Mouse (Mus musculus) C2C12 (cell line): Measurements from ENCODE around the gene Mef2c.

Experiments used
- CEBPB ChIP-seq: IDR thresholded peaks from one replicate; pipeline ENCODE4 v1.6.1; 2011; ENCODE audit warnings: low read depth, mild to moderate bottlenecking, control low read depth, moderate library complexity
- CTCF ChIP-seq: IDR thresholded peaks from one replicate; pipeline ENCODE4 v1.5.1; 2011; ENCODE audit not compliant: control insufficient read depth, insufficient read depth, insufficient read length
- FOSL1 ChIP-seq: IDR thresholded peaks from one replicate; pipeline ENCODE4 v1.8.0; 2011; ENCODE audit warnings: mild to moderate bottlenecking, low read length; ENCODE audit not compliant: poor library complexity, insufficient read depth, severe bottlenecking
- MAX ChIP-seq: IDR thresholded peaks from one replicate; pipeline ENCODE4 v1.6.1; 2011; ENCODE audit warnings: mild to moderate bottlenecking, control low read depth
- USF1 ChIP-seq: IDR thresholded peaks from one replicate; pipeline ENCODE4 v1.6.1; 2011; ENCODE audit warnings: low read depth, mild to moderate bottlenecking, control low read depth, moderate library complexity

DNA sequence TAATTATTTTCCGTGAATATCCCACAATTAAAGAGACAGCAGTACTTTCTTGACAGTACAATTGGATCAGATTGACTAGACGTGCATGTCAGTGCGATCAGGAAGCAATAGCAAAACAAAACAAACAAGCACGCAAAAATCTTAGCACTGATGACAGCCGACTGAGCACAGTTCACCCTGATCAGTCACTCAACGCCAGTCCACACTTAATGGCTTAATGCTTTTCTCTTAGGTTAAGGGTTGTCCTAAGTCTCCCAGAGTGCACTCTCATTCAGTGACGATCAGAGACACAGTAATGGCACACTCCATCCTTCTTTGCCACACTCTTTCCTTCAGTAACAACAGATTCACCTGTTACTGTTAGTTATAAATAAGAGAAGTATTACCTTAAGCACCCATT, 157.3 kb downstream of the Mef2c start:
- TF ChIP-seq CTCF = no peak
- no peak for TF ChIP-seq CEBPB
- TF ChIP-seq USF1 = no peak
- no peak for TF ChIP-seq FOSL1
- no peak for TF ChIP-seq MAX
